In the genomic region with DNA sequence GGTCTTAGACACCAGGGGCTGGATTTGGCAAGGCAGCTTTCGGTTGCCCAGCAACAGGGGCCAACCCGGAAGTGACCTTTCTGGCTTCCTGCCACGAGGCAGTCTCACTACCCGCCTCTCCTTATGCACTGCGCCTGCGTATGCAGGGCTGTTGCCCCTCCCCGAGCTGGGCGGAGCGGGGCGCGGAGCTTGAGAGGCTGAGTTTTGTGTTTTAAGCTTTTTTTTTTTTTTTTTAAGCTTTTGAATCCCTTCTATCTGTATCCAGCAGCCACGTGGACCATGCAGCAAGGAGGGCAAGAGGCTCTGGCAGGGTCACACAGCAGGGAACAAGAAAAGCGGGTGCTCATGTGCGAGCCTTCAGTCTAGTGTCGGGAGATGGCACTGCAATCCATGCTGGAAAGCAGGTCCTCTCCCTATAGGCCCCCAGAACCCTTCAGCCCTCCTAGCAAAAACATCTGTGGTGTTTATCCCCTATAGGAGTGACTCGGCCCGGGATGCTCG, we compare ENCODE assay signal across 8 mouse cellular contexts. TPM values are rescaled to one million over a fixed set of nuclear protein-coding genes. Genes with fewer than 3 reads are reported as not detected.
A peak's percentile ranks its signal among the peaks of the same experiment; 100 is the strongest.
DNase-seq lines count a peak whose midpoint lies in the region; ATAC-seq and TF ChIP-seq lines count a peak whose summit lies in the region.

No protein-coding gene starts in this region.

- H3K4me2 ChIP-seq in forebrain, embryonic 15.5 days (replicated peaks), result peak overlapping the region; percentile 59
- H3K4me2 ChIP-seq in liver, postnatal 0 days (ENCODE audit: low read depth, low read length), result peak overlapping the region; percentile 76
- peak overlapping the region; percentile 61 for H3K4me2 ChIP-seq in neural tube, embryonic 13.5 days

- H3K27ac ChIP-seq in forebrain, embryonic 15.5 days (replicated peaks), result peak overlapping the region; percentile 73
- no peak overlapping the region for H3K27ac ChIP-seq in liver, postnatal 0 days (ENCODE audit: low read depth)
- peak overlapping the region; percentile 83 for H3K27ac ChIP-seq in neural tube, embryonic 13.5 days (replicated peaks)
- H3K27ac ChIP-seq in testis, adult 2 months (ENCODE audit: control insufficient read depth, insufficient read depth, low read depth, low read length), result peak overlapping the region; percentile 73

- H3K4me3 ChIP-seq in forebrain, embryonic 15.5 days, result peak overlapping the region; percentile 42
- H3K4me3 ChIP-seq in liver, postnatal 0 days (ENCODE audit: low read depth, low read length), result peak overlapping the region; percentile 34
- peak overlapping the region; percentile 40 for H3K4me3 ChIP-seq in neural tube, embryonic 13.5 days
- peak overlapping the region; percentile 81 for H3K4me3 ChIP-seq in testis, adult 2 months (ENCODE audit: control insufficient read depth, low read depth, low read length)

- no peaks in the 10 kb centered on the region for H3K36me3 ChIP-seq in forebrain, embryonic 15.5 days
- H3K36me3 ChIP-seq in liver, postnatal 0 days (replicated peaks; ENCODE audit: insufficient read depth, low read length), result no peaks in the 10 kb centered on the region
- H3K36me3 ChIP-seq in neural tube, embryonic 13.5 days, result no peaks in the 10 kb centered on the region
- no peaks in the 10 kb centered on the region for H3K36me3 ChIP-seq in testis, adult 2 months (ENCODE audit: control insufficient read depth, insufficient read depth, low read length)

- peak; percentile 82 for TF ChIP-seq POLR2A in testis, adult 2 months (IDR thresholded peaks at IDR 0.05; ENCODE audit: control insufficient read depth, low read depth, low read length)

- H3K4me1 ChIP-seq in forebrain, embryonic 15.5 days, result peaks cover 13% of the 10 kb centered on the region
- H3K4me1 ChIP-seq in liver, postnatal 0 days (ENCODE audit: insufficient read depth), result 0 out of 2 replicates have a peak, but pooled peaks cover 2% of the 10 kb centered on the region
- peaks cover 14% of the 10 kb centered on the region for H3K4me1 ChIP-seq in neural tube, embryonic 13.5 days (replicated peaks)
- H3K4me1 ChIP-seq in testis, adult 2 months (ENCODE audit: control insufficient read depth, insufficient read depth, low read length), result peaks cover 20% of the 10 kb centered on the region

- TF ChIP-seq CTCF in liver, postnatal 0 days (IDR thresholded peaks at IDR 0.05; ENCODE audit: low read depth), result peak; percentile 40
- peak; percentile 30; the same call in 1 of the 2 replicates for TF ChIP-seq CTCF in testis, adult 2 months (IDR thresholded peaks at IDR 0.05; ENCODE audit: control insufficient read depth, insufficient read depth, insufficient replicate concordance, low read depth, low read length)

- DNase-seq in cerebellum, adult 11 months, result peak; percentile 85
- peak; percentile 81 for DNase-seq in heart, postnatal 25 days (ENCODE audit: low spot score)
- DNase-seq in layer of hippocampus, adult 11-12 months (ENCODE audit: low spot score), result peak; percentile 91
- DNase-seq in liver, postnatal 0 days, result peak; percentile 90

- no peak for TF ChIP-seq EP300 in liver, postnatal 0 days (IDR thresholded peaks at IDR 0.05; ENCODE audit: low read depth)

- peak; percentile 97 for ATAC-seq in CD4-positive, CD25-positive, alpha-beta regulatory T cell, adult 4 months
- peak; percentile 90 for ATAC-seq in forebrain, embryonic 15.5 days (replicated peaks)
- ATAC-seq in liver, postnatal 0 days, result peak; percentile 94
- peak; percentile 91 for ATAC-seq in neural tube, embryonic 13.5 days (ENCODE audit: low read depth)

- WGBS in forebrain, embryonic 15.5 days, result under 1% methylated on average over 18 of the region's 18 CpGs
- 2% methylated on average over 18 of the region's 18 CpGs for WGBS in liver, postnatal 0 days (ENCODE audit: insufficient replicate concordance)
- WGBS in neural tube, embryonic 13.5 days, result under 1% methylated on average over 18 of the region's 18 CpGs

- peak overlapping the region; percentile 50 for H3K9ac ChIP-seq in forebrain, embryonic 15.5 days (replicated peaks)
- H3K9ac ChIP-seq in liver, postnatal 0 days (replicated peaks), result peak overlapping the region; percentile 13; the same call in 1 of the 2 replicates
- H3K9ac ChIP-seq in neural tube, embryonic 13.5 days, result peak overlapping the region; percentile 72

- intact Hi-C loops in heart, postnatal 25 days (cut with DNase I), result no loop called here

- H3K9me3 ChIP-seq in forebrain, embryonic 15.5 days, result no peaks in the 10 kb centered on the region
- no peaks in the 10 kb centered on the region for H3K9me3 ChIP-seq in liver, postnatal 0 days (ENCODE audit: low read length)
- no peaks in the 10 kb centered on the region for H3K9me3 ChIP-seq in neural tube, embryonic 13.5 days

- H3K27me3 ChIP-seq in forebrain, embryonic 15.5 days, result no peaks in the 10 kb centered on the region; the same call in none of the 2 replicates
- H3K27me3 ChIP-seq in liver, postnatal 0 days (ENCODE audit: insufficient read depth, low read length), result 0 out of 2 replicates have a peak, but pooled peaks cover 3% of the 10 kb centered on the region
- peaks cover 7% of the 10 kb centered on the region; the same call in 1 of the 2 replicates for H3K27me3 ChIP-seq in neural tube, embryonic 13.5 days
- H3K27me3 ChIP-seq in testis, adult 2 months (ENCODE audit: control insufficient read depth, insufficient read depth, low read length), result no peaks in the 10 kb centered on the region

RNA-seq across cellular contexts. Expression of gene Mmel1, which starts 5.1 kb away (rescaled TPM):
- polyA plus RNA-seq in CD4-positive, CD25-positive, alpha-beta regulatory T cell, adult 4 months (2017; shearing (Covaris generic)), result not detected
- 0.36 and 0.56 TPM in 2 replicates for polyA plus RNA-seq in forebrain, embryonic 15.5 days (2015; fragmentation: Nextera tagmentation; extraction: Ambion mirVana)
- total RNA-seq in heart, postnatal 25 days (2021), result under 1 TPM; 0.20 to 0.39 TPM
- polyA plus RNA-seq in liver, postnatal 0 days (2015; fragmentation: Nextera tagmentation; extraction: Ambion mirVana), result 0.80 and 0.98 TPM in 2 replicates
- 0.17 and 0.22 TPM in 2 replicates for polyA plus RNA-seq in neural tube, embryonic 13.5 days (2015; fragmentation: Nextera tagmentation; extraction: Ambion mirVana)
- polyA plus RNA-seq in testis, adult 2 months (2012; rRNA removed), result 111 and 124 TPM in 2 replicates

RNA-seq across cellular contexts. Expression of gene Ttc34, which starts 27.1 kb away (rescaled TPM):
- polyA plus RNA-seq in CD4-positive, CD25-positive, alpha-beta regulatory T cell, adult 4 months (2017; shearing (Covaris generic)), result not detected
- 1.3 TPM in 2 replicates for polyA plus RNA-seq in forebrain, embryonic 15.5 days (2015; fragmentation: Nextera tagmentation; extraction: Ambion mirVana)
- total RNA-seq in heart, postnatal 25 days (2021), result under 1 TPM in 1 of 2 experiments, not detected in 1; 0.17 TPM
- not detected in 2 replicates for polyA plus RNA-seq in liver, postnatal 0 days (2015; fragmentation: Nextera tagmentation; extraction: Ambion mirVana)
- 0.52 and 0.72 TPM in 2 replicates for polyA plus RNA-seq in neural tube, embryonic 13.5 days (2015; fragmentation: Nextera tagmentation; extraction: Ambion mirVana)
- polyA plus RNA-seq in testis, adult 2 months (2012; rRNA removed), result 19.9 and 27.8 TPM in 2 replicates

RNA-seq across cellular contexts. Expression of gene Fam213b, which starts 34.6 kb away (rescaled TPM):
- polyA plus RNA-seq in CD4-positive, CD25-positive, alpha-beta regulatory T cell, adult 4 months (2017; shearing (Covaris generic)), result 10 to 100 TPM in 1 of 2 experiments, 1 to 10 TPM in 1; 5.4 to 11.3 TPM
- 36.8 and 40.5 TPM in 2 replicates for polyA plus RNA-seq in forebrain, embryonic 15.5 days (2015; fragmentation: Nextera tagmentation; extraction: Ambion mirVana)
- 10 to 100 TPM; 74.4 to 76.2 TPM for total RNA-seq in heart, postnatal 25 days (2021)
- polyA plus RNA-seq in liver, postnatal 0 days (2015; fragmentation: Nextera tagmentation; extraction: Ambion mirVana), result 5.9 and 6.5 TPM in 2 replicates
- 38.7 and 44.0 TPM in 2 replicates for polyA plus RNA-seq in neural tube, embryonic 13.5 days (2015; fragmentation: Nextera tagmentation; extraction: Ambion mirVana)
- polyA plus RNA-seq in testis, adult 2 months (2012; rRNA removed), result 1.6 and 1.7 TPM in 2 replicates

Comparison
In these comparisons a context has a peak if more than half of its experiments do, and no peak if none do; other contexts are left out.
1. H3K9ac ChIP-seq: peak in every context shown above with its lines; median percentile 72 in neural tube, embryonic 13.5 days; 50 in forebrain, embryonic 15.5 days; 13 in liver, postnatal 0 days.
2. RNA of gene Mmel1, which starts 5.1 kb away (polyA plus RNA-seq): 111 to 124 TPM in testis, adult 2 months; 0.80 to 0.98 TPM in liver, postnatal 0 days, 0.36 to 0.56 TPM in forebrain, embryonic 15.5 days, 0.17 to 0.22 TPM in neural tube, embryonic 13.5 days and not detected in CD4-positive, CD25-positive, alpha-beta regulatory T cell, adult 4 months; every median in the first group is over 10 times any median in the second.
3. Peak in every context shown above with its lines, with median percentiles within 50 percentile points of each other: ATAC-seq, DNase-seq, H3K4me2 ChIP-seq and H3K4me3 ChIP-seq.